Mouse (Mus musculus): ENCODE measurements around the gene Wdr83. TPM values are rescaled to one million over a fixed set of nuclear protein-coding genes. Genes with fewer than 3 reads are reported as not detected.
"Not testable (repeated sequence)": the region's sequence is repeated elsewhere in the genome, so short reads cannot be mapped to it uniquely, and the experiment has no call there.

Gene Wdr83
- polyA plus RNA-seq (2012; ENCODE audit: insufficient read depth, insufficient read length, low replicate concordance, missing spikeins), result not detected in 2 replicates

DNA sequence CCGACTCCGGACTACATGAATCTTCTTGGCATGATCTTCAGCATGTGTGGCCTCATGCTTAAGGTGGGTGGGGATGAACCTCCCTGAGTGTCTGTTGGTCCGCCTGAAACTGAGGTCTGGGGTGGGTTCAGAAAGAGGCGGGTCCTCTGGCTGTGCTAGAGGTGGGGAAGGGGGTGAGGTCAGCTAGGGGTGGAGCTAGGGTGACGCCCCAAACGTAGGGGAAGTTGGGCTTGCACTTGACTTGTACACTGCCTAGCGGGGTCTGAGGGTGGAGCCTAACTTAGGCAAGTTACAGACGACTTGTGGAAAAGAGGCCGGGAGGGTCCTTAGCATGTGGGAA lies at the start of gene Wdr83:
Gene Wdr83, minus strand, starts transcription at position 91 of the 340 bp plus-strand sequence.
- Histone ChIP-seq H3K4me1 (ENCODE audit: control insufficient read depth, insufficient read depth, low read length) (peaks cover 22% of the 10 kb centered on the region), H3K4me3 (ENCODE audit: insufficient read depth, low read depth, low read length) (peak within 1 kb of the TSS; percentile 70), H3K27ac (ENCODE audit: insufficient read depth, low read depth, low read length) (peak within 1 kb of the TSS; percentile 55; the same call in 1 of the 2 replicates)
- WGBS, result 1% methylated on average over 9 of the region's 9 CpGs
- TF ChIP-seq POLR2A (IDR thresholded peaks at IDR 0.05; ENCODE audit: insufficient read depth, low read depth, low read length), result no peak
- TF ChIP-seq CTCF (IDR thresholded peaks at IDR 0.05; ENCODE audit: insufficient read depth, low read depth, low read length), result no peak

DNA sequence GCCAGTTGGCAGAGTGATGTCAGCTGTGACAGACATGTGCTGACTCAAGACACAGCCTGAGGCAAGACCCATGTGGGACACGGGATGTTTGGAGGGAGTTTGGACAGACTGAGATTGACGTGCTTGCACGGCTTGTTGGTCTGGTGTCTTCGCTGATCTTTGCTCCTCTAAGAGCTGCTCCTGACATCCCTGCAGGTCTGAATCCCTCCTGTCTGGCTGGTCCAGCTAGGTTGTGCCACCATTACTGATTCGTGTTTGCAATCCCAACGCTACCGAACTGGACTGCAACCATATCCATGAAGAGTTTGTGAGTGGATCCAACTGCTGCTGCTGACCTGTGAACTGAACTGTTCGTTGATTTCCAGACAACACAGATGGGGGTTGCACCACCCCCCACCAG lies 42.6 kb upstream of the Wdr83 start:
- TF ChIP-seq POLR2A (IDR thresholded peaks at IDR 0.05; ENCODE audit: insufficient read depth, low read depth, low read length) (no peak), CTCF (IDR thresholded peaks at IDR 0.05; ENCODE audit: insufficient read depth, low read depth, low read length) (no peak)
- WGBS, result 96% methylated on average over 8 of the region's 8 CpGs
- Histone ChIP-seq H3K4me3 (ENCODE audit: insufficient read depth, low read depth, low read length) (no peak overlapping the region), H3K27ac (ENCODE audit: insufficient read depth, low read depth, low read length) (no peak overlapping the region), H3K4me1 (ENCODE audit: control insufficient read depth, insufficient read depth, low read length) (no peaks in the 10 kb centered on the region)

DNA sequence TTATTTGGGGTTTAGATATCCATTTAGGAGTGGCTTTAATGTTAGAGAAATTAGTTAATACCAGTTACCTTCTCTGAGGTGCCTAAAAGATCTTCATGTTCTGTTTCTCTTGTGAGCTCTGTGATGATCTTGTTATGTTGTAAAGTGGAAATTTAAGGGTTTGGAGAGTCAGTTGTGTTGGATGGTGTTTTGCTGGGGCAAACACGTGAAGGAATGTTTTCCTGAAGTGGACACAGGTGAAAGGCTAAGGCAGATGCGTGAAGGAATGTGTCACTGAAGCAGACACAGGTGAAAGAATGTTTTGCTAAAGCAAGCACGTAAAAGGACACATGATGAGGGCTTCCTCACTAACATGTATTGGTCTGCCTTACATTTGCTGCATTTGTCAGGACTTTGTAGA lies 41.9 kb upstream of the Wdr83 start, which contains the start of gene Zfp791:
Gene Zfp791, minus strand, starts transcription at position 101 of the 400 bp plus-strand sequence.
- TF ChIP-seq POLR2A (IDR thresholded peaks at IDR 0.05; ENCODE audit: insufficient read depth, low read depth, low read length) (no peak), CTCF (IDR thresholded peaks at IDR 0.05; ENCODE audit: insufficient read depth, low read depth, low read length) (no peak)
- no peak within 1 kb of the TSS for H3K4me3 ChIP-seq (ENCODE audit: insufficient read depth, low read depth, low read length)
- no peaks in the 10 kb centered on the region; the same call in 1 of the 2 replicates for H3K4me1 ChIP-seq (ENCODE audit: control insufficient read depth, insufficient read depth, low read length)
- H3K27ac ChIP-seq (ENCODE audit: insufficient read depth, low read depth, low read length), result no peak within 1 kb of the TSS
- 76% methylated on average over 3 of the region's 3 CpGs for WGBS

DNA sequence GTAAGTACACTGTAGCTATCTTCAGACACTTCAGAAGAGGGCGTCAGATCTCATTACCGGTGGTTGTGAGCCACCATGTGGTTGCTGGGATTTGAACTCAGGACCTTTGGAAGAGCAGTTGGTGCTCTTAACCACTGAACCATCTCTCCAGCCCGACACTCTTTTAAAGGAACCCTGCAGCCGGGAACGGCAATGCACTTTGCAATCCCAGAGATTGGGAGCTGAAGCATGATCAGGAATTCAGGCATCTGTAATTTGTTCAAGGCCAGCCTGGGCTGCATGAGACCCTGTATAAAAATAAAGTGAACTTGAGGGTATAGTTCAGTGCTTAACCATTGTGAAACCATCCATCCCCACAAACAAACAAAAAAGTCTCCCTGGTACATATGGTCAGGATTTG lies 39.1 kb upstream of the Wdr83 start:
- WGBS, result 74% methylated on average over 5 of the region's 5 CpGs
- H3K4me1 ChIP-seq (ENCODE audit: control insufficient read depth, insufficient read depth, low read length); H3K27ac ChIP-seq (ENCODE audit: insufficient read depth, low read depth, low read length); H3K4me3 ChIP-seq (ENCODE audit: insufficient read depth, low read depth, low read length): not testable (repeated sequence)

DNA sequence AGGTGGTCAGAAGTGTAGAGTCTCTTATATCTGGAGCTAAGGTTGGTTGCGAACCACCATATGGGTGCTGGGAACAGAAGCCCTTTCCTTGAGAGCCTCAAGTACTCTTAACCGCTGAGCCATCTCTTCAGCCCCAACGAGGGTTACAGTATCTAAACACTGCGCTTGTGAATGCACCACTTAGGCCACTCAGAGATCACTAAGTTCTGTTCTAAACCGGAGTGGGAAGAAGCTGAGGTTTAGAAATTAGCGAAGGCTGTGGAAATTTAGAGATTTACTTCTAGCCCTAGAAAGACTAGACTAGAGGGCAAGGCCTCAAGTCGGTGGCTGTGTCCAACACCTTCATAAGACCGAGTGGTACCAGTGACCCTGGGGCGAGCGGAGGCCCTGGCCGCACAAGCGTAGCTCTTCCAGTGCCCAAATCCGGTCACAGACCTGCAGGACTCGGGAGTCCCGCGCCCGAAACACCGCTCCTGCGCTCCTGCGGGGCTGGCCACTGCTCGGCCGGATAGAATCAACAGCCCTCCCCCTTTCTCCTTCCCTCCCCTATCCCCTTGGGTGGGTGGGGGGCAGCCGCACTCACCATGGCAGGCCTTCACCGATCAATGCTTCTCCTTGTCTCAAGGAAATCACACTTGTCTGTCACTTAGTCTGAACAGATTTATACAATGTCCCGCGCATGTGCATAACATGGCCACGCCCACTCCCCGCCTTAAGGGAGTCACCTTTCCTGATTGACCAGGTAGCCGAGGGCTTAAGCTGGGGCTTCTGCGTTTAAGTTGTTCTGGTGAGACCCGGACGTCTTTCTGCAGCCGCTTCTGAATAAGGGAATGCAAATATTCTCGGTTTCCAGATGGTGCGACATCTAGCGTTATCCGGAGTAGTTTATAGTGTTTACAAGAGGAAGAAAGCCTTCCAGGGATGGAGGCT lies 38.2 kb upstream of the Wdr83 start:
- TF ChIP-seq POLR2A (IDR thresholded peaks at IDR 0.05; ENCODE audit: insufficient read depth, low read depth, low read length), result no peak
- TF ChIP-seq CTCF (IDR thresholded peaks at IDR 0.05; ENCODE audit: insufficient read depth, low read depth, low read length), result no peak
- WGBS, result 6% methylated on average over 37 of the region's 37 CpGs
- Histone ChIP-seq H3K27ac (ENCODE audit: insufficient read depth, low read depth, low read length) (no peak overlapping the region), H3K4me1 (ENCODE audit: control insufficient read depth, insufficient read depth, low read length) (no peaks in the 10 kb centered on the region; the same call in 1 of the 2 replicates), H3K4me3 (ENCODE audit: insufficient read depth, low read depth, low read length) (peak overlapping the region; percentile 59)

DNA sequence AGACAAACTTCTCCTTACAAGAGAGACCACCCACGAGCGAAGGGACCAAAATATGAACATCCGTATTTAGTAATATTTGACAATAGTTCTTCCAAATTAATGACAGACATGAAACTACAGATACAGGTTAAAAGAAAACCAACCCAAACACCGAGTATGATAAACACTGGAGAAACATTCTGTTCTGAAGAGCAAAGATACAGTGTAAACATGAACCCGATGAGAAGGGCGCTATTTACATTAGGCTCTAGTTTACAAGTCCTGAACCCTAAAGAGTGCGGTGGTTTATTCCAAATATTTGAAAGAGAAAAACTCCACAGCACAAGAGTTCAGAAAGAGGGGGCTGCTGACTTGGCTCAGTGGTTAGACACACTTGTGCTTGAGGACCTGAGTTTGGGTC lies 35.9 kb upstream of the Wdr83 start:
- H3K27ac ChIP-seq (ENCODE audit: insufficient read depth, low read depth, low read length), result no peak overlapping the region
- no peaks in the 10 kb centered on the region; the same call in 1 of the 2 replicates for H3K4me1 ChIP-seq (ENCODE audit: control insufficient read depth, insufficient read depth, low read length)
- TF ChIP-seq CTCF (IDR thresholded peaks at IDR 0.05; ENCODE audit: insufficient read depth, low read depth, low read length) (no peak), POLR2A (IDR thresholded peaks at IDR 0.05; ENCODE audit: insufficient read depth, low read depth, low read length) (no peak)
- 94% methylated on average over 7 of the region's 7 CpGs for WGBS
- no peak overlapping the region for H3K4me3 ChIP-seq (ENCODE audit: insufficient read depth, low read depth, low read length)

DNA sequence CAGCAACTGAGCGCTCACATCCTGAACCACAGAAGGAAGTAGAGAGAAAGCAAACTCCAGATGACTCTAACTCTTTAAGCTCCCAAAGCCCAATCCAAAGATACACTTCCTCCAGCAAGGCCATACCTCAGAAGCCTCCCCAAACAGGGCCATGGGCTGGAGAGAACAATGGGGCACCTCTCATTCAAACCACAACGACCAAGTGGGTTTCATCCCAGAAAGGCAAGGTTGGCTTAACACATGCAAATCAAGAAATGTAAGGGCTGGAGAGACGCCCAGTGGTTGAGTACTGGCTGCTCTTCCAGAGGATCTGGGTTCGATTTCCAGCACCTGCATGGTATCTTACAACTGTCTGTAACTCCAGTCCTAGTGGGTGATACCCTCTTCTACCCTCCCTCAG lies 34.4 kb upstream of the Wdr83 start:
- Histone ChIP-seq H3K4me3 (ENCODE audit: insufficient read depth, low read depth, low read length) (no peak overlapping the region), H3K4me1 (ENCODE audit: control insufficient read depth, insufficient read depth, low read length) (no peaks in the 10 kb centered on the region; the same call in 1 of the 2 replicates), H3K27ac (ENCODE audit: insufficient read depth, low read depth, low read length) (no peak overlapping the region)
- TF ChIP-seq POLR2A (IDR thresholded peaks at IDR 0.05; ENCODE audit: insufficient read depth, low read depth, low read length) (no peak), CTCF (IDR thresholded peaks at IDR 0.05; ENCODE audit: insufficient read depth, low read depth, low read length) (no peak)
- 77% methylated on average over 4 of the region's 4 CpGs for WGBS

DNA sequence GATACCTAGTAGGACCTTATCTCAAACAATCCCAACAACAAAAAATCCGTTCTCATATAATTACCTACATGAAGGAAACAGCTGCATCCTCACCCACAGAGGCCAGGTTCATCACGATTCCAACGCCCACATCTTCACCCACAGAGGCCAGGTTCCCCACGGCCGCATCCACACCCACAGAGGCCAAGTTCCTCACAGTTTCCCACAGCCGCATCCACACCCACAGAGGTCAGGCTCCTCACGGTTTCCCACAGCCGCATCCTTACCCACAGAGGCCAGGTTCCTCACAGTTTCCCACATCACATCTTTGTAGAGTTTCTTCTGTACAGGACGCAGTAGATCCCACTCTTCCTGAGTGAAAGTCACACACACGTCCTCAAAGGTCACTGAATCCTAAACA lies 32.1 kb upstream of the Wdr83 start:
- WGBS, result 94% methylated on average over 10 of the region's 10 CpGs
- Histone ChIP-seq H3K27ac (ENCODE audit: insufficient read depth, low read depth, low read length) (no peak overlapping the region), H3K4me3 (ENCODE audit: insufficient read depth, low read depth, low read length) (no peak overlapping the region), H3K4me1 (ENCODE audit: control insufficient read depth, insufficient read depth, low read length) (no peaks in the 10 kb centered on the region; the same call in 1 of the 2 replicates)
- no peak for TF ChIP-seq CTCF (IDR thresholded peaks at IDR 0.05; ENCODE audit: insufficient read depth, low read depth, low read length)
- TF ChIP-seq POLR2A (IDR thresholded peaks at IDR 0.05; ENCODE audit: insufficient read depth, low read depth, low read length), result no peak

DNA sequence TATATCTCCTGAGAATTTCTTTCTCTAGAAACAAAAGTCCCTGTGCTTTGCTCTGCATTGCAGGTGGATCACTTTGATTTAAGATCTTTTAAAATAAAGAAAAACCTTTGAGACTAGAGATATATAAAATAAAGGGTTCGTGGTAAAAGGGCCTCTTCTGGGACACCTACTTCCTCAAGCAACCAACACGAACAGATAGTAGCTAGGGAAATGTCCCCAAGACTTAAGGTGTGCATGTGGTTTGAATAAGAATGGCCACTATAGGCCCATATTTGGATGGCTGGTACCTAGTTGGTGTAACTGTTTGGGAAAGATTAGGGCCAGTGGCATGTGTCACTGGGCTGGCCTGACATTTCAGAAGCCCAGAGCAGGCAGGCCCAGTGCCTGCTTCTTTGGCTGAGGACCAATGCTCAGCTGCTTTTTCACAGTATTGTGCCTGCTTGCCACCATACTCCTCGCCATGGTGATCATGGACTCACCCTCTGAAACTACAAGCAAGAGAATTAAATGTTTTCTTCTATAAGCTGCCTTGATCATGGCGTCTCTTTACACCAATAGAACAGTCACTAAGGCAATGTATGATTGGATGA lies 19.1 kb upstream of the Wdr83 start:
- no peak for TF ChIP-seq POLR2A (IDR thresholded peaks at IDR 0.05; ENCODE audit: insufficient read depth, low read depth, low read length)
- TF ChIP-seq CTCF (IDR thresholded peaks at IDR 0.05; ENCODE audit: insufficient read depth, low read depth, low read length), result no peak
- Histone ChIP-seq H3K4me3 (ENCODE audit: insufficient read depth, low read depth, low read length) (no peak overlapping the region), H3K4me1 (ENCODE audit: control insufficient read depth, insufficient read depth, low read length) (no peaks in the 10 kb centered on the region), H3K27ac (ENCODE audit: insufficient read depth, low read depth, low read length) (no peak overlapping the region)
- WGBS, result 85% methylated on average over 4 of the region's 4 CpGs

All from olfactory bulb, adult 2 months (tissue).